Mouse (Mus musculus) NIH3T3 (cell line): ENCODE results near the gene Rhbdl3.
A peak's percentile ranks its signal among the peaks of the same experiment; 100 is the strongest.
"Not testable (repeated sequence)": the region's sequence is repeated elsewhere in the genome, so short reads cannot be mapped to it uniquely, and the experiment has no call there.

Experiments
- DNase-seq: peaks from one replicate; pipeline ENCODE4 v3.0.0-alpha.2; 2012; ENCODE audit warnings: low read depth

Rhbdl3 gene

GRCm38 (mm10) chr11:80312565-80312964, 11.9 kb downstream of the Rhbdl3 start:
- DNase-seq: peak; percentile 68

- DNase-seq: no peak
These were observed 12.8 kb downstream of the Rhbdl3 start for GRCm38 (mm10) chr11:80313462-80313861.

- no peak for DNase-seq
These were observed 13.2 kb downstream of the Rhbdl3 start for GRCm38 (mm10) chr11:80313944-80314343.

GRCm38 (mm10) chr11:80315743-80316639, 15.3 kb downstream of the Rhbdl3 start:
- DNase-seq: no peak

GRCm38 (mm10) chr11:80323255-80323654, 22.5 kb downstream of the Rhbdl3 start:
- DNase-seq: no peak

- DNase-seq: no peak
These were observed 23.9 kb downstream of the Rhbdl3 start for GRCm38 (mm10) chr11:80324636-80325035.

GRCm38 (mm10) chr11:80332709-80333400, 32.1 kb downstream of the Rhbdl3 start:
- DNase-seq: peak; percentile 40

- DNase-seq: no peak
These were observed 35.1 kb downstream of the Rhbdl3 start for GRCm38 (mm10) chr11:80335609-80336350.

- peak; percentile 41 for DNase-seq
These were observed 35.6 kb downstream of the Rhbdl3 start for GRCm38 (mm10) chr11:80336351-80336730.

- DNase-seq: peak; percentile 75
These were observed 41.8 kb downstream of the Rhbdl3 start for GRCm38 (mm10) chr11:80342482-80342881.

- DNase-seq: peak; percentile 91
These were observed 51.2 kb downstream of the Rhbdl3 start for GRCm38 (mm10) chr11:80351832-80352430.

- peak; percentile 25 for DNase-seq
These were observed 54.1 kb downstream of the Rhbdl3 start for GRCm38 (mm10) chr11:80354832-80355231.

- peak; percentile 38 for DNase-seq
These were observed 68.2 kb downstream of the Rhbdl3 start for GRCm38 (mm10) chr11:80368949-80369348.

- no peak for DNase-seq
These were observed 75.9 kb downstream of the Rhbdl3 start for GRCm38 (mm10) chr11:80376651-80377050.

- DNase-seq: peak; percentile 92
These were observed 77.2 kb downstream of the Rhbdl3 start, which contains the start of gene 5730455P16Rik for GRCm38 (mm10) chr11:80377712-80378451. Gene 5730455P16Rik (minus strand): TSS chr11:80378034.

GRCm38 (mm10) chr11:80378452-80379068, 77.8 kb downstream of the Rhbdl3 start:
- peak; percentile 32 for DNase-seq

- DNase-seq: not testable (repeated sequence)
These were observed 78.5 kb downstream of the Rhbdl3 start for GRCm38 (mm10) chr11:80379184-80379583.

- peak; percentile 57 for DNase-seq
These were observed 81.9 kb downstream of the Rhbdl3 start for GRCm38 (mm10) chr11:80382626-80383018.

GRCm38 (mm10) chr11:80383019-80383625, 82.4 kb downstream of the Rhbdl3 start, which contains the start of gene Zfp207:
Gene Zfp207 (plus strand): TSS chr11:80383279.
- DNase-seq: peak; percentile 98

GRCm38 (mm10) chr11:80383626-80384046, 82.9 kb downstream of the Rhbdl3 start:
- DNase-seq: peak; percentile 63
